Mouse (Mus musculus) forebrain, embryonic 14.5 days (tissue): ENCODE measurements around the gene Zbtb48. TPM values are rescaled to one million over a fixed set of nuclear protein-coding genes. Genes with fewer than 3 reads are reported as not detected.

ENCODE experiments used
- ATAC-seq: fragments of 200-750 bp; cut with Nextera tagmentation; 2 replicates; pipeline ENCODE4 v1.8.0; 2017; ENCODE audit warnings: mild to moderate bottlenecking, moderate library complexity
- DNase-seq: peaks from one replicate; pipeline ENCODE4 v3.0.0-alpha.2; 2015; ENCODE audit warnings: low spot score
- H3K27ac ChIP-seq: fragments of 300-500 bp; sonication (generic); 2 replicates; pipeline ENCODE4 v1.5.1; 2014; ENCODE audit warnings: low read depth, mild to moderate bottlenecking, control low read depth, low read length, moderate library complexity
- H3K27me3 ChIP-seq: fragments of 300-500 bp; sonication (generic); replicated peaks from 2 replicates; pipeline ENCODE4 v1.6.1; 2014; ENCODE audit warnings: low read length, control low read depth, mixed read lengths; ENCODE audit not compliant: control insufficient read depth, insufficient read depth
- H3K36me3 ChIP-seq: fragments of 300-500 bp; sonication (generic); 2 replicates; pipeline ENCODE4 v1.6.1; 2014; ENCODE audit warnings: low read length, control low read depth; ENCODE audit not compliant: control insufficient read depth, insufficient read depth
- H3K4me1 ChIP-seq: fragments of 300-500 bp; sonication (generic); 2 replicates; pipeline ENCODE4 v1.6.1; 2014; ENCODE audit warnings: antibody characterized with exemption, low read length, control low read depth; ENCODE audit not compliant: control insufficient read depth, insufficient read depth
- H3K4me2 ChIP-seq: fragments of 300-500 bp; sonication (generic); 2 replicates; pipeline ENCODE4 v1.6.1; 2014; ENCODE audit warnings: mild to moderate bottlenecking, control low read depth, low read length
- H3K4me3 ChIP-seq: fragments of 300-500 bp; sonication (generic); 2 replicates; pipeline ENCODE4 v1.5.1; 2014; ENCODE audit warnings: low read depth, low read length, control low read depth
- H3K9ac ChIP-seq: fragments of 300-500 bp; sonication (generic); 2 replicates; pipeline ENCODE4 v1.6.1; 2014; ENCODE audit warnings: mild to moderate bottlenecking, low read length, control low read depth, moderate library complexity
- H3K9me3 ChIP-seq: fragments of 300-500 bp; sonication (generic); replicated peaks from 2 replicates; pipeline ENCODE4 v1.6.1; 2016; ENCODE audit warnings: low read length, control low read depth, mixed read lengths; ENCODE audit not compliant: control insufficient read depth
- WGBS: fragments of 180-500 bp; shearing (Covaris S2); extraction: QIAGEN DNeasy Blood & Tissue Kit; methylation state at CpG from one replicate; pipeline ENCODE4 v1.1.7; 2014; 5-methylcytosine and 5-hydroxymethylcytosine counted together
- polyA plus RNA-seq: library from polyadenylated mRNA; unstranded; fragments of >200 nt; fragmentation: Nextera tagmentation; extraction: Ambion mirVana; gene quantifications from 2 replicates; pipeline ENCODE4 v1.2.1, GENCODE M21; 2014

Gene Zbtb48
- polyA plus RNA-seq, 1 experiment from 2014 or later: 17.2 TPM

GRCm38 (mm10) chr4:152008622-152009075 is 18.8 kb downstream of the Zbtb48 start, which contains the start of gene Klhl21:
Gene Klhl21, plus strand, starts transcription at chr4:152008803.
- no peaks in the 10 kb centered on the region for H3K36me3 ChIP-seq
- WGBS: under 1% methylated on average over 44 of the region's 45 CpGs
- peak; percentile 92 for DNase-seq
- peak within 1 kb of the TSS; percentile 71 for H3K4me3 ChIP-seq
- peak; percentile 86 for ATAC-seq
- H3K9me3 ChIP-seq: no peaks in the 10 kb centered on the region
- peak within 1 kb of the TSS; percentile 66 for H3K9ac ChIP-seq
- peak within 1 kb of the TSS; percentile 100 for H3K4me2 ChIP-seq
- peaks cover 15% of the 10 kb centered on the region for H3K27me3 ChIP-seq
- peak within 1 kb of the TSS; percentile 62 for H3K27ac ChIP-seq
- H3K4me1 ChIP-seq: peaks cover 15% of the 10 kb centered on the region

GRCm38 (mm10) chr4:152008148-152008500 is 19.3 kb downstream of the Zbtb48 start:
- H3K36me3 ChIP-seq: no peaks in the 10 kb centered on the region
- no peak for DNase-seq
- peak overlapping the region; percentile 100 for H3K4me2 ChIP-seq
- ATAC-seq: no peak
- no peaks in the 10 kb centered on the region for H3K9me3 ChIP-seq
- H3K9ac ChIP-seq: peak overlapping the region; percentile 66; the same call in 1 of the 2 replicates
- H3K4me1 ChIP-seq: peaks cover 15% of the 10 kb centered on the region
- H3K27ac ChIP-seq: no peak overlapping the region; the same call in 1 of the 2 replicates
- WGBS: under 1% methylated on average over 14 of the region's 14 CpGs
- peak overlapping the region; percentile 71 for H3K4me3 ChIP-seq
- H3K27me3 ChIP-seq: peaks cover 15% of the 10 kb centered on the region

GRCm38 (mm10) chr4:152007481-152008147 is 19.9 kb downstream of the Zbtb48 start:
- peak overlapping the region; percentile 71 for H3K4me3 ChIP-seq
- H3K4me2 ChIP-seq: peak overlapping the region; percentile 100
- H3K9ac ChIP-seq: peak overlapping the region; percentile 66; the same call in 1 of the 2 replicates
- H3K27ac ChIP-seq: no peak overlapping the region
- ATAC-seq (no peak), DNase-seq (no peak)
- 4% methylated on average over 8 of the region's 8 CpGs for WGBS
- H3K4me1 ChIP-seq: peaks cover 15% of the 10 kb centered on the region
- H3K27me3 ChIP-seq: peaks cover 15% of the 10 kb centered on the region
- no peaks in the 10 kb centered on the region for H3K9me3 ChIP-seq
- H3K36me3 ChIP-seq: no peaks in the 10 kb centered on the region

- no peak overlapping the region for H3K4me2 ChIP-seq
- peaks cover 15% of the 10 kb centered on the region for H3K4me1 ChIP-seq
- no peak overlapping the region for H3K27ac ChIP-seq
- no peak for ATAC-seq
- DNase-seq: no peak
- H3K4me3 ChIP-seq: no peak overlapping the region
- H3K27me3 ChIP-seq: peaks cover 15% of the 10 kb centered on the region
- H3K9ac ChIP-seq: no peak overlapping the region
- WGBS: 13% methylated on average over 3 of the region's 3 CpGs
- H3K36me3 ChIP-seq: no peaks in the 10 kb centered on the region
- no peaks in the 10 kb centered on the region for H3K9me3 ChIP-seq
Observed at GRCm38 (mm10) chr4:152006812-152007211, 20.7 kb downstream of the Zbtb48 start.

GRCm38 (mm10) chr4:152006137-152006536 is 21.3 kb downstream of the Zbtb48 start:
- WGBS: 79% methylated on average over 6 of the region's 6 CpGs
- no peak for DNase-seq
- no peak overlapping the region for H3K4me3 ChIP-seq
- peaks cover 15% of the 10 kb centered on the region for H3K27me3 ChIP-seq
- no peak for ATAC-seq
- H3K9me3 ChIP-seq: no peaks in the 10 kb centered on the region
- no peak overlapping the region for H3K4me2 ChIP-seq
- no peaks in the 10 kb centered on the region for H3K36me3 ChIP-seq
- no peak overlapping the region for H3K27ac ChIP-seq
- H3K4me1 ChIP-seq: peaks cover 15% of the 10 kb centered on the region
- no peak overlapping the region for H3K9ac ChIP-seq

- no peak overlapping the region for H3K27ac ChIP-seq
- no peak overlapping the region for H3K4me2 ChIP-seq
- DNase-seq (no peak), ATAC-seq (no peak)
- H3K4me3 ChIP-seq: no peak overlapping the region
- no peaks in the 10 kb centered on the region for H3K36me3 ChIP-seq
- WGBS: 89% methylated on average over 3 of the region's 3 CpGs
- H3K4me1 ChIP-seq: peaks cover 5% of the 10 kb centered on the region; the same call in 1 of the 2 replicates
- no peaks in the 10 kb centered on the region for H3K9me3 ChIP-seq
- peaks cover 3% of the 10 kb centered on the region; the same call in 1 of the 2 replicates for H3K27me3 ChIP-seq
- no peak overlapping the region for H3K9ac ChIP-seq
Observed at GRCm38 (mm10) chr4:152002063-152002462, 25.4 kb downstream of the Zbtb48 start.

- peaks cover 6% of the 10 kb centered on the region; the same call in 1 of the 2 replicates for H3K4me1 ChIP-seq
- H3K9me3 ChIP-seq: no peaks in the 10 kb centered on the region
- no peak overlapping the region for H3K9ac ChIP-seq
- ATAC-seq (no peak), DNase-seq (no peak)
- no peak overlapping the region for H3K4me2 ChIP-seq
- H3K27me3 ChIP-seq: no peaks in the 10 kb centered on the region
- 67% methylated on average over 4 of the region's 4 CpGs for WGBS
- H3K27ac ChIP-seq: no peak overlapping the region
- H3K4me3 ChIP-seq: no peak overlapping the region
- H3K36me3 ChIP-seq: no peaks in the 10 kb centered on the region
Observed at GRCm38 (mm10) chr4:152001335-152001734, 26.1 kb downstream of the Zbtb48 start.

- no peaks in the 10 kb centered on the region for H3K36me3 ChIP-seq
- WGBS: 62% methylated on average over 4 of the region's 4 CpGs
- H3K9ac ChIP-seq: no peak overlapping the region
- no peak overlapping the region for H3K4me3 ChIP-seq
- DNase-seq (no peak), ATAC-seq (no peak)
- no peak overlapping the region for H3K4me2 ChIP-seq
- H3K4me1 ChIP-seq: peaks cover 6% of the 10 kb centered on the region; the same call in 1 of the 2 replicates
- no peaks in the 10 kb centered on the region for H3K9me3 ChIP-seq
- no peak overlapping the region for H3K27ac ChIP-seq
- H3K27me3 ChIP-seq: no peaks in the 10 kb centered on the region
Observed at GRCm38 (mm10) chr4:152000906-152001305, 26.6 kb downstream of the Zbtb48 start.

- DNase-seq (no peak), ATAC-seq (no peak)
- Histone ChIP-seq H3K4me3 (no peak overlapping the region), H3K9me3 (no peaks in the 10 kb centered on the region), H3K36me3 (no peaks in the 10 kb centered on the region), H3K27me3 (no peaks in the 10 kb centered on the region), H3K4me1 (peaks cover 6% of the 10 kb centered on the region; the same call in 1 of the 2 replicates), H3K27ac (no peak overlapping the region), H3K4me2 (no peak overlapping the region), H3K9ac (no peak overlapping the region)
- 73% methylated on average over 3 of the region's 3 CpGs for WGBS
Observed at GRCm38 (mm10) chr4:151999481-151999880, 28.0 kb downstream of the Zbtb48 start.
